Mouse (Mus musculus) lung, adult 2 months (tissue): ENCODE data around the gene Cstb.

Experiments used
- CTCF ChIP-seq: fragments of 200-500 bp; IDR thresholded peaks from 2 replicates; pipeline ENCODE4 v1.5.1; 2011; ENCODE audit warnings: mild to moderate bottlenecking, low read length, control low read depth; ENCODE audit not compliant: insufficient read depth
- POLR2A ChIP-seq: fragments of 200-500 bp; IDR thresholded peaks from 2 replicates; pipeline ENCODE4 v1.6.1; 2011; ENCODE audit warnings: low read depth, mild to moderate bottlenecking, control low read depth, low read length, borderline replicate concordance; ENCODE audit errors: extremely low read depth

DNA sequence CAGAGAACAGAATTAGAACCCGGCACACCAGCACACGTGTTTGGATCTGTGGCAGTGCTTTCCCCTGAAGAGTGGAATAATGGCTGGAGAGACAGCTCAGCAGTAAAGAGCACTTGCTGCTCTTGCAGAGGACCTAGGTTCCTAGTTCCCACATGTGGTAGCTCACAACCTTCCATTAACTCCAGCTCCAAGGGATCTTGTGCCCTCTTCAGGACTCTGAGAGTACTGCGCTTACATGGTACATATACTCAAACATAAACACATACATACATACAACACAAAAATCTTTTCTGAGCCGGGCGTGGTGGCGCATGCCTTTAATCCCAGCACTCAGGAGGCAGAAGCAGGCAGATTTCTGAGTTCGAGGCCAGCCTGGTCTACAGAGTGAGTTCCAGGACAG lies 47.0 kb upstream of the Cstb start:
- no peak for TF ChIP-seq CTCF
- TF ChIP-seq POLR2A: no peak
